Mouse (Mus musculus) cerebellum, postnatal 36 days (tissue): ENCODE results near the gene Agtrap.
A peak's percentile ranks its signal among the peaks of the same experiment; 100 is the strongest.
"Not testable (repeated sequence)": the region's sequence is repeated elsewhere in the genome, so short reads cannot be mapped to it uniquely, and the experiment has no call there.

Source experiments
- DNase-seq, 2 experiments: peaks; one replicate each; pipeline ENCODE4 v3.0.0; 2021 to 2022; ENCODE audit warnings: mixed read lengths in 2 of 2

Gene Agtrap

GRCm38 (mm10) chr4:148074521-148075189 is 13.2 kb downstream of the Agtrap start:
- no peak for DNase-seq

DNA sequence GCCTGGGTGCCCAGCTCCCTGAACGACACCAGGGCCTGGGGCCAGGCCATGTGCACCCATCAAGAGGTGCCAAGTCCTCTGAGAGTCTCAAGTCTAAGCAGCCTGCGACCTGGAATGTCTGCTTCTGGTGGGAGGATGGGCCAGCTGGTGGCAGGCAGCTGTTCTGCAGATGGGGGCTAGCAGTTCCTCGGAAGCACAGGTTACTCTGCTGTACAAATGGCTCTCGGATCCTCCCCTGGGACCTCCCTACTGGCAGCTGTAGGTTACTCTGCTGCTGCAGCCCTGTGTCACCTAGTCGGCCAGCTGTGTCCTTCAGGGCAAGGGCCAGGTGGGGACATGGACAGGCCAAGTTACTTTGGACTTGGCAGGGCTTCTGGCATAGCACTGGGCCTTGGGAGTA is 16.3 kb downstream of the Agtrap start:
- no peak for DNase-seq

DNA sequence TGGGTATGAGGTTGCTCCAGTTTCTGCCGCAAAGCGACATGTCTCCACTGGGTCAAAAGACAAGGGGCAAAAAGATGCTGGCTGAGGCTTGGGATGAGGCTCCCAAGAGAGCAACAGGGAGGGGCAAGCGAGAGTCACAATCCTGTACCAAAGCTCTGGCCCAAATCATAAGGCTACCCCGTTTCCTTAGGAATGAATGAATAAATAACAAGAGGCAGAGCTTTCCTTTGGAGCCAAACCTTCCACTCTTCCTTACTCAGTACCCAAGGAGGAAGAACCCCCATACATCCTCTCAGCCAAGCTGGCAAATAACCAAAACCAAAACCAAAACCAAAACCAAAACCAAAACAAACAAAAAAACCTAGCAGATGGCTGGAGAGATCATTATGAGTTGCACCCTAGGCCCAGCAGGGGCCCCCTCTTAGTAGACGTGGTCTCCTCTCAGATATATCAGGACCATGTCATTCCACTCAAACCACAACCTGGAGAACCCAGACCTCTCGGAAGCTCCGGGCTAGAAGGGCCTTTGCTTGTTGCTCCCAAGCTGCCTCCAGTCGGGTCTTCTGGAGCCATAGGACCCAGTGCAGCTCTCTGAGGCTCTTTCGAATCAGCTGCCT is 18.1 kb downstream of the Agtrap start:
- DNase-seq, result no peak

GRCm38 (mm10) chr4:148067346-148067745 is 20.5 kb downstream of the Agtrap start:
- no peak for DNase-seq

GRCm38 (mm10) chr4:148066401-148066744 is 21.5 kb downstream of the Agtrap start:
- DNase-seq, result no peak

- DNase-seq, result no peak
Observed at GRCm38 (mm10) chr4:148065702-148066400, 22.0 kb downstream of the Agtrap start.

DNA sequence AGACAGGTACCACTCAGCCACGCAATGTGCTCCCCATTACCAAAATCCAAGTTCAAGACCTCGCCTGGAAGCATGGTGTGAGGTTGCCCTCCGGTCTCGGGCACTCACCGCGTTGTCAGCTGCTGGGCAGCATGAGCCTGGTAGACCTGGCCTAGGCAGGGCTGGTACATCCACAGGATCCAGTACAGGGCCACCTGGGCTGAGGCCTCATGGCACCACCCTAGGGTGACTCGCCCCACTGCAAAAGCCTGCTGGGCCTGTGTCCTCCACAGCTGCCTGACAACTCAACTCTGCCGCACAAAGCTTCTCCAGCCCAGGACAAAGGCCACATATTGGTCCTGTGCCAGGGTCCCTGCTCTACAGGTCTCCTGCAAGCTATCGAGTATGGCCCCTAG is 26.7 kb downstream of the Agtrap start:
- no peak for DNase-seq

DNA sequence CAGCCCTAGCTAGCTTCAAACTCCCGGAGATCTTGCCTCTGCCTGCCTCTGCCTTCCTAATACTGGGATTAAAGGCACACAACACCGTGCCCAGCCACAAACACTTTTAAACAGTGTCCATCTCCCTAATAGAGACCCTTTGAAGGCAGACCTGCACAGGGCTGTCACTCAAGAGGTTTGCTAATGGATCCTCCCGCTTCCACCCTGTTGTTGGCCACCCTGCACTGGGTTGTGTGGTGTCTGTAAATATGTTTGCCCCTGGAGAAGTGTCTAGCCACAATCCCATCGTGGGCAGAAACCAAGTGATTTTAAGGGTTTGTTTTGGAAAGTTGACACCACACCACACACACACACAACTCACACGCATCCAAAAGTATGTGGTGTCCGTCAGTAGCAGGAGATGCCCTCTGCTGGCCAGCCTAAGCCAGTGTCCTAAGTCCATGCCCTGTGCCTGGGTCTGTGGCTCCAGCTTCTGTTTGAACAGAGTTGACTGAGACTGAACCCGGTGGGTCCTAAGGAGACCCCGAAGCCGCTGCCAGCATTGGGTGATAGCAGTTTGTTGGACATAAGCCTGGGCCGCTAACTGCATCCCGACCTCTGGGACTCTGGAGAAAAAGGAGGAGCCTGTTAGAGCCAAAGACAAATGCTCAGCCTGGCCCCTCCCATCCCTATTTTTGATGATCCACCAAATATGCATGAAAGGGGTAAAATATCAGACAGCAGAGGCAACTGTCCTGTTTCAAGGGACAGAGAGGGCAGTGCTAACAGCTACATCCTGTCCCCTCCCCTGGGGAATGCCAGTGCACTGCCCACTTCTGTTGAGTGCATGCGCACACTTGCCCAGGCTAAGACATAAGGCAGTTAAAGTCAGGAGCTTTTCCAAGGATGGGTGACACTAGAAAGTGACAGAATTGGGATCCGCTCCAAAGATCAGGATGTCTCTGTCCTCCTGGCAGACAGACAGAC is 27.4 kb downstream of the Agtrap start:
- peak in 1 of 2 experiments; percentile 42 for DNase-seq

DNA sequence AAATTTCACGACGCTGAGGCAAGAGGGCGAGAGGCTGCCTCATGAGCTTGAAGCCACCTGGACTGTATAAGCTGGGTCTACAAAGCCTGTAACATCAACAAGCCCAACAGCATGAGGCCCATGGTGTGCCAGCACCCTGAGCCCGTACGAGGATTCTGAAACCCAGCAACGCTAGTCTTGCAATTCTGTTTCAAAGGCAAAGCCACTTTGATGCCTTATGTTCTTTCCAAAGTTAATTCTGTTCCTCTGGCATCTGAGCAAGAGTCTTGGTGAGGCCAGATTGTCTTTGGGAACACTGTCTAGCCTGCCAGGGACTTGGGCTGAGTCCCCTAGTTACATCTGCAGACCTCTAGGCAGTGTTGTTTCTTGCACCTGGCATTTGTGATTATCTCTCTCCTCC is 28.8 kb downstream of the Agtrap start:
- DNase-seq, result no peak

DNA sequence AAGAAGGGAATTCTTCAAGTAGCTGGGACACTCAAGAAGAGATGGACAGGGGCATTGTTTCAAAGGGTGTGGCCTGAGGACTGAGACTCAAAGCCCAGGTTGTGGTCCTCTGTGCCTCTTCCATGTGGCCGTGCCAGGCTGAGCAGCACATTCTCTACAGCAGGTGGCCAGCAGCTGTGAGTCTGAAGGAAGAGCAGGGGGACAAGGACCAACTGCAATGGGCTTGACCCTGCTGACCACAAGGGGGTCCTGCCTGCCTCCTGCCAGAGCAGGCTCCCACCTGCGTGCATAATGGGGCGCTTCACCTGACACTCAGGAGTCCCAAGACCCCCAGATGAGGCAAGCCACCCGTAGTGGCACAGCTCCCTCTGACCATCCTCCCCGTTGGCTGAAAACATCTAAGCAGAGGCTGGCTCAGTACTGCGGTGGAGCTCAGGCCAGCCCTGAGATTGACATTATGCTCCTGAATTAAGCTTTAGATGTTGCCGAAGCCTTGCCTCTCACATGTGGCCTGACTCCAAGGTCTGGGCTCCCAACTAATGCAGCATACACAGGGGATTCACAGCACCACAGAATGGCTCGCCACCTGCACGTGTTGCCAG is 29.5 kb downstream of the Agtrap start:
- no peak for DNase-seq

- DNase-seq, result no peak
Observed at GRCm38 (mm10) chr4:148057661-148058209, 30.1 kb downstream of the Agtrap start.

DNA sequence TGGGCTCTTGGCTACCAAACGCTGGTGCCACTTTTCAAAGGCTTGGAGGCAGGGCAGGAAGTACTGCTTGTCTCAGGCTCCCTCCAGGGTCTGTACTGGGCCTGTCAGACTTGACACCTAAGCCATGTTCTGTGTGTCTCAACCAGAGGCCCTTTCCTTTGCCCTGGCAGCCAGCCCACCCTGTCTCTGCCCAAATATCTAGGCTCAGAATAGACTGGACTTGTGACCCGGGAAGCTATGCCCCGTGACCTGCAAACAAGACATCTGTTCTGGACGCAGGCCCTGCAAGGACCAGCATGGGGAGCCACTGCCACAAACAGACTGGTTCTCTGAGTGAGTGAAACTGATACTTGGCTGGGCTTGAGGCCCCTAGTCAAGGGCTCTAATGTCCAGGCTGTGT is 31.0 kb downstream of the Agtrap start:
- DNase-seq, result peak in 1 of 2 experiments; percentile 42

DNA sequence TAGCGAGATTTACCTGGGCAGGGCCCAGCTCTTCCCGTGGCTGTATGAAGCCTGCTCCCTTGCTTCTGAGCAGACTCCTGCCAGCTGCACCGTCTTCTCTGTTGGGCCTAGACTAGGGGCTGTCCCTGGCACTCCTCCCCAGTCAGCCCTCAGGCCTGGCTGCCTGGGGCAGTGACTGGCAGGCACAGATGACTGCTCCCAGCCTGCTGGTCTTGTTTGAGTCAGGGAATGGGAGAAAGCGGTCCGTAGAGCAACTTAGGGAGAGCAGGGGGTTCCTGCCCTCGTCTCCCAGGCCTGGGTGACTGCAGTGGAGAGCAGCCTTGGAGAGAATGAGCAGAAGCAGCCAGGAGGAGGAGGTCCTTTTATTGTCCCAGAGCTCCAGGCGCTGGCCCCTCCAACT is 31.6 kb downstream of the Agtrap start:
- no peak for DNase-seq

DNA sequence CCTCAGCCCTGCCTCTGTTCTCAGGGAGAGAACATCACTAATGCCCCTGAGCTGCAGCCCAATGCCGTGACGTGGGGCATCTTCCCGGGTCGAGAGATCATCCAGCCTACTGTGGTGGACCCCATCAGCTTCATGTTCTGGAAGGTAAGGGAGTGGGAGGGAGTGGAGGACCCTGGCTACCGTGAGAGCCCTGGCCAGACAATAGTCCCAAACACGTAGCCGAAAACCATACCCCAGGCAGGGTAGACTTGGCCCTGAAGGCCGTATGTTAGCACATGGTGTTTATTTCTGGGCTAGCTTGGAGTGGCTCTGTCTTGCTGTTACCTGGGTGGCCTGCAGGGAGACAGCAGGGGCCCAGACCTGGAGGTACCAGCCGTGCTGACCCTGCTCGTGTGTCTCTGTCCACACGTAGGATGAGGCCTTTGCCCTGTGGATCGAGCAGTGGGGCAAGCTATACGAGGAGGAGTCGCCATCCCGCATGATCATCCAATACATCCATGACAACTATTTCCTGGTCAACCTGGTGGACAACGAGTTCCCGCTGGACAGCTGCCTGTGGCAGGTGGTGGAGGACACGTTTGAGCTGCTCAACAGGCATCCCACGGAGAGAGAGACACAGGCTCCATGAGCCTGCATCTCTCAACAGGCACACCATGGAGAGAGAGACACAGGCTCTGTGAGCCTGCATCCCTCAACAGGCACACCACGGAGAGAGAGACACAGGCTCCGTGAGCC is 32.7 kb downstream of the Agtrap start:
- DNase-seq, result peak; percentile 59 to 64

DNA sequence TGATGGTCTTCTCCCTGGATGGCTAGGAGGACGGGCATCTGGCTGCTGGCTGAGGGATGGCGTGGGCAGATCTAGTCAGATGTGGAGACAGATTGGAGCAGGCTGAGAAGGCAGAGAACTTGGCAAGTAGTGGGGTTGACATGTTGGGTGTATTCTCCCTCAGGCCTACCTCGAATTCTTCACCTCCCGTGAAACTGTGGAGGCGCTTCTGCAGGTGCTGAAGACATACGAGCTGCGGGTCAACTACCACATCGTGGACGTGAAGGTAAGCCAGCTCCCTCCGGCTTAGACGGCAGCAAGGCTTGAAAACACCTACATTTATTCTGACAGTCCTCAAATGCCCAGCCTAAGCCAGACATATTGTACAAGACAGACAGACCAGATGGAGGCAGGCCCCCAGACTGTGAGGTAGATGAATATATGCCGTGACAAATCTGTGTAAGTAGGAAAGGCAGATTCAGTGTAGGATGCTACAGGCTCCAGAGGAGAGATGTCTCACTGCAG is 34.4 kb downstream of the Agtrap start:
- no peak for DNase-seq

DNA sequence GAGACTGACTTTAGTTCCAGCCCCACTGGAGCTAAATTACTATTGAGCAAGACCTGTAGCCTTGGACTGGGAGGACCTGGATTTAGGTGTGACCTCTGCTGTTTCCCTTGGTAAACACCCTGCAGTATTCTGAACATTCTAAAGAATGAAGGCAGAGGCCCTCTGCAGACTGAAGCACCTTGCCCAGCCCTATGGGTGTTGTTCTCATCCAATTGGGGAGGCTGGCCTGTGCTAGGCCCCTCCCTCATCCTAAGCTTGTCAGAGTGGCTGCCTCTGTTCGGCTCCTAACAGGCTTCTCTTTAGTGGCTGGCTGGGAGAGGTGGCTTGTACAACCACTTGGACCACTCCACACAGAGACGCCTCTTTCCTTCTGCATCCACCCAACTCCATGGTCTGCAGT is 34.9 kb downstream of the Agtrap start:
- no peak for DNase-seq

GRCm38 (mm10) chr4:148051886-148052285 is 35.9 kb downstream of the Agtrap start:
- DNase-seq, result no peak

DNA sequence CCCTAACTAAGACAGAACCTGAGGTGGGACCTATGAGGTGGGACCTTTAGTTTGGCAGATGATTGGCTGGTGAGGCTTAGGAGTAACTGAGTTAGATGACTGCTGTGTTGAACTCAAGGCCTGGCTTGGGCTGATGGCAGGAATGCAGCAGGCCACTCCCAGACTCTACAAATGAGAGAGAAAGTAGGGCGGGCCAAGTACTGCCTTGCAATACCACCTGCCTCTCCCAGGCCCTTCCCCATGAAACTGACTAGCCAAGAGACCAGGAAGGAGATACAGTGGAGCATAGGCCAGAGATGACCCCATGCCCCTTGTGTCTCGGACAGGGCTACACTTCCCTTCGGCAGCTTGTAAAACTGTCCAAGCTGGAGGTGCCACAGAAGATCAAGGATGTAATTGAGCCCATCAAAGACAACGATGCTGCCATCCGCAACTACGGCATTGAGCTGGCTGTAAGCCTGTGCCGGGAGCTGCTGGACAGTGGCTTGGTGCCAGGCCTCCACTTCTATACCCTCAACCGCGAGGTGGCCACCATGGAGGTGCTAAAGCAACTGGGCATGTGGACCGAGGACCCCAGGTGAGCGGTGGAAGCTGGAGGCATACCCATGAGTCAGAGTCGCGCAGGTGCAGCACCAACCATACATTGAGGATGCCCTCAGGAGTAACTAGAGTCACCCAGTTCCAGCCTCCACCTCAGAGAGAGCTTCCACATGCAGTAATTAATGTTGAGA is 36.6 kb downstream of the Agtrap start:
- DNase-seq, result no peak

GRCm38 (mm10) chr4:148050396-148050914 is 37.4 kb downstream of the Agtrap start:
- not testable (repeated sequence) for DNase-seq

DNA sequence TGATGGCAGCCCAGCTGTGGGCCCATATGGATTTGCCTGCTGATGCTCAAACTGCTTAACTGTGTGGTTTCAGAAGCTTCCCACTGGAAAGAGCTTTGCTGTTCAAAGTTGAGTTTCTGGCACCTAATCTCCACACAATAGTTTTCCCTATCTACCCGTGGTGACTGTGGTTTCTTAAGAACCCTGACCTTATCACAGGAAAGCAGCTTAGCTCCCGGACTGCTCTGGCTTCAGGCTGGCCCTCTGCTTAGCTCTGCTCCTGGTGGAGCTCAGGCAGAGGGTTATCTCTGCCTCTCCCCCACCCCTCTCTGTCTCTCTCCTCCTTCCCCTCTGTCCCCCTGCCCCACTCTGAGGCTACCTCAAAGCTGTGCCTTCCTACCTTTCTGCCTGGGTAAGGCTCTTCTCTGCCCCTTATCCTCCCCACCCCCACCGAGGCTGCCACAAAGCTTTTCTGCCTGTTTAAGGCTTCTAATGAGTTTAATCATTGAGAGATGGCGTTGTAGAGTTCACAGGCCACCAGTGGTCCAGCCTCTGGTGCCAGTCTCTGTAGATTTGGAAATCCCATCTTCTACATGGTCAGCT is 41.3 kb downstream of the Agtrap start:
- no peak for DNase-seq
